Mouse (Mus musculus) liver, embryonic 14.5 days (tissue): ENCODE measurements around the gene Slc22a14.

Source experiments
- CTCF ChIP-seq: IDR thresholded peaks from 2 replicates; pipeline ENCODE4 v1.5.1; 2016; ENCODE audit warnings: antibody characterized with exemption, low read depth, control low read depth
- EP300 ChIP-seq: IDR thresholded peaks from 2 replicates; pipeline ENCODE4 v1.6.1; 2016; ENCODE audit warnings: antibody characterized with exemption, low read depth

GRCm38 (mm10) chr9:119339106-119339505, 26.2 kb downstream of the Slc22a14 start:
- TF ChIP-seq CTCF (no peak), EP300 (no peak)
